Mouse (Mus musculus) bone marrow, adult 2 months (tissue): ENCODE results near the gene Tbx20. TPM values are rescaled to one million over a fixed set of nuclear protein-coding genes. Genes with fewer than 3 reads are reported as not detected.

Source experiments
- H3K27ac ChIP-seq: fragments of 200-500 bp; 2 replicates; pipeline ENCODE4 v1.5.1; 2012; ENCODE audit warnings: low read depth, mild to moderate bottlenecking, control low read depth, inconsistent platforms, low read length; ENCODE audit not compliant: control insufficient read depth, poor library complexity, insufficient read depth
- H3K4me1 ChIP-seq: fragments of 200-500 bp; 2 replicates; pipeline ENCODE4 v1.6.1; 2011; ENCODE audit warnings: low read length; ENCODE audit not compliant: control insufficient read depth, insufficient read depth
- H3K4me3 ChIP-seq: fragments of 200-500 bp; replicated peaks from 2 replicates; pipeline ENCODE3; 2011; ENCODE audit warnings: mild to moderate bottlenecking, low read depth, low read length, control low read depth; ENCODE audit not compliant: control insufficient read depth
- CTCF ChIP-seq: fragments of 200-500 bp; IDR thresholded peaks from 2 replicates; pipeline ENCODE4 v1.5.1; 2011; ENCODE audit warnings: low read length, control low read depth; ENCODE audit not compliant: control insufficient read depth, insufficient read depth
- POLR2A ChIP-seq: fragments of 200-500 bp; IDR thresholded peaks from 2 replicates; pipeline ENCODE4 v1.6.1; 2011; ENCODE audit warnings: low read depth, mild to moderate bottlenecking, control low read depth, low read length, borderline replicate concordance; ENCODE audit not compliant: control insufficient read depth
- WGBS: fragments of 180-500 bp; shearing (Covaris S2); methylation state at CpG from one replicate; pipeline ENCODE4 v1.1.7; 2018; 5-methylcytosine and 5-hydroxymethylcytosine counted together
- polyA plus RNA-seq: library from polyadenylated mRNA; stranded (reverse); fragments of >200 nt; gene quantifications from 2 replicates; pipeline ENCODE4 v1.2.4, GENCODE M21; 2011; ENCODE audit warnings: low replicate concordance; ENCODE audit not compliant: missing spikeins, insufficient read depth, insufficient read length

Tbx20 gene
- polyA plus RNA-seq, 1 experiment = not detected

DNA sequence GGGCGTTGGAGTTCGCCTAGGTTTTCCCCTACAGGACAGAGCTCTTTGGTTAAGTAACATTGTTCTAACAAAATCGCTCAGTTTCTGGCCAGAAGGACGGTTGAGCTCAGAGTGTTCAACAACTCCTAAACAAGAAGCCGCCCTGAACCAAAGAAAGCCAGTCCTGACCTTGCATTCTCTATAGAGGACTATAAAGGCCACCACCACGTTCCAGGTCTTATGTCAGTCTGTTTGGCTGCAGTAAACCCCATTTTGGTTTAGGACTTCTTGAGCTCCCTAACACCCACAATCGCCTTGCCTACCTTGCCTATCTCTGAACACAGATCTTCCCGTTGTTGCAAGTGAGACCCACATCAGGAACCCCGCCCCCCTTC lies 77.7 kb downstream of the Tbx20 start:
- 15% methylated on average over 9 of the region's 9 CpGs for WGBS
- Histone ChIP-seq H3K27ac (no peak overlapping the region), H3K4me3 (no peak overlapping the region), H3K4me1 (no peaks in the 10 kb centered on the region)
- no peak for TF ChIP-seq POLR2A
- TF ChIP-seq CTCF = no peak

DNA sequence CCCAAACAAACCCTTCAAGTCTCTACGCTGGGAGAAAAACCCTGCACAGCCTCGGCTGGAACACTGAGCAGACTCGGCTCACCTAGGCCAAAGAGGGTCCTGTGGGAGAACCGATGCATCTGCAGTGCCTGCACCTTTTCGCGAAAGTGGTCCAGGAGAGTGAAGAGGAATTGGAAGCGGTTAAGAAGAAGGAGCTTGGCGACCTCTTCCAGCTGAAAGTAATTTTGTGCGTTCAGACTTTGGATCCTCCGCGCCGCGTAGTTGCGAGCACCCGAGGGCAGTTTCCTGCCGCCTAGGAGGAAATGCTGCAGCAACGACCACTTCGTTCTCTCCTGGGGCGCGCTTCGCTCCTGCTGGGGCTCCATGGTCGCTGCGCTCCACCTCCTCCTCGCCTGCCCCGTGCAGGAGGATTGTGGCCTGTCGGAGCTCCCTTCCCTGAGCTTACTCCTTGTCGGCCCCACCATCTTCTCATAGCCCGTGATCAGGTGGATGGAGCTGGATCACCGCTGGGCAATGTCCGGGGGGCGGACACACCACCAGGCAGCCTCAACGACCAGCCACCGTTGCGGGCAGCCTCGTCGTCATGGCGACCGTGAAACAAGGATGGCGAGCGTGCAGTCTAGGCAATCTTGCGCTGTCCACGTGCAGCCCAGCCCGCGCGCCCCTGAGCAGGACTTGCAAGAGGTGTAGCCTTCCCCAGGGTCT lies 78.3 kb downstream of the Tbx20 start, which contains the start of gene Dpy19l2:
Dpy19l2 (minus strand) TSS at position 594 of the 705 bp plus-strand sequence.
- TF ChIP-seq CTCF (no peak), POLR2A (no peak)
- WGBS = 3% methylated on average over 45 of the region's 45 CpGs
- H3K4me1 ChIP-seq = no peaks in the 10 kb centered on the region
- H3K4me3 ChIP-seq = no peak within 1 kb of the TSS
- no peak within 1 kb of the TSS for H3K27ac ChIP-seq

Other genes starting within 250 kb of the Tbx20 start
- not detected in 2 replicates for gene Cypt4, start 149.1 kb downstream of the Tbx20 start, polyA plus RNA-seq
- not detected in 2 replicates for gene Dpy19l2, start 78.0 kb downstream of the Tbx20 start, polyA plus RNA-seq